Mouse (Mus musculus): ENCODE data around the gene Ankrd17. TPM values are rescaled to one million over a fixed set of nuclear protein-coding genes. Genes with fewer than 3 reads are reported as not detected.

Ankrd17 gene
- polyA plus RNA-seq, 1 experiment from 2014 or later, result 28.7 TPM

GRCm38 (mm10) chr5:90222937-90223336, 143.4 kb downstream of the Ankrd17 start:
- WGBS, result 37% methylated on average over 3 of the region's 3 CpGs
- H3K27me3 ChIP-seq (ENCODE audit: control insufficient read depth, insufficient read depth, low read length), result no peaks in the 10 kb centered on the region
- peaks cover 2% of the 10 kb centered on the region; the same call in 1 of the 2 replicates for H3K36me3 ChIP-seq (ENCODE audit: control insufficient read depth, insufficient read depth, low read length)
- no peak for DNase-seq (ENCODE audit: low spot score)
- H3K27ac ChIP-seq (ENCODE audit: low read depth, low read length), result no peak overlapping the region
- peak overlapping the region; percentile 81 for H3K9ac ChIP-seq (ENCODE audit: low read length)
- H3K4me3 ChIP-seq (ENCODE audit: low read depth, low read length), result peak overlapping the region; percentile 80
- peak overlapping the region; percentile 64 for H3K4me2 ChIP-seq (ENCODE audit: low read depth)
- H3K4me1 ChIP-seq (ENCODE audit: control insufficient read depth, insufficient read depth, low read length), result no peaks in the 10 kb centered on the region; the same call in 1 of the 2 replicates
- no peaks in the 10 kb centered on the region for H3K9me3 ChIP-seq (ENCODE audit: control insufficient read depth, low read length)
- ATAC-seq (ENCODE audit: insufficient read depth, low FRiP score, low TSS enrichment), result no peak

DNA sequence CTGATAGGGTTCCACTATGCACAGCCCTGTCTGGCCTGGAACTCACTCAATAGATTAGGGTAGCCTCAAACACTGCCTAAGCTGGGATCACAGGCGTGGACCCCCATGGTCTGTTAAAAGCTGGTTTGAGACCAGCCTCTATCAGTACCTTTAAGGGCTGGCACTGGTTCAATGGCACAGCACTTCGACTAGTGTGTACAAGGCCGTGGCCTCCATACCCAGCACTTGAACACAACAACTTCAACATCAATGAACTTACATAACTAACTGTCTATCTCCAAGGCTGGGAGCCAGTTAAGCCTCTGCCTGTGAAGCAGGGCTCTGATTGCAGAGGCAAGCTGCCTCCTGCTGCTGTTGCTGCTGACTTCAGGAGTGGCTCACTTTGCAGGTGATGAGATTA, 148.6 kb downstream of the Ankrd17 start:
- H3K4me2 ChIP-seq (ENCODE audit: low read depth), result no peak overlapping the region
- 94% methylated on average over 3 of the region's 3 CpGs for WGBS
- peaks cover 2% of the 10 kb centered on the region; the same call in 1 of the 2 replicates for H3K36me3 ChIP-seq (ENCODE audit: control insufficient read depth, insufficient read depth, low read length)
- DNase-seq (ENCODE audit: low spot score) (no peak), ATAC-seq (ENCODE audit: insufficient read depth, low FRiP score, low TSS enrichment) (no peak)
- H3K27ac ChIP-seq (ENCODE audit: low read depth, low read length), result no peak overlapping the region
- no peak overlapping the region for H3K4me3 ChIP-seq (ENCODE audit: low read depth, low read length)
- no peaks in the 10 kb centered on the region for H3K9me3 ChIP-seq (ENCODE audit: control insufficient read depth, low read length)
- H3K9ac ChIP-seq (ENCODE audit: low read length), result no peak overlapping the region
- H3K27me3 ChIP-seq (ENCODE audit: control insufficient read depth, insufficient read depth, low read length), result no peaks in the 10 kb centered on the region
- H3K4me1 ChIP-seq (ENCODE audit: control insufficient read depth, insufficient read depth, low read length), result no peaks in the 10 kb centered on the region; the same call in 1 of the 2 replicates

DNA sequence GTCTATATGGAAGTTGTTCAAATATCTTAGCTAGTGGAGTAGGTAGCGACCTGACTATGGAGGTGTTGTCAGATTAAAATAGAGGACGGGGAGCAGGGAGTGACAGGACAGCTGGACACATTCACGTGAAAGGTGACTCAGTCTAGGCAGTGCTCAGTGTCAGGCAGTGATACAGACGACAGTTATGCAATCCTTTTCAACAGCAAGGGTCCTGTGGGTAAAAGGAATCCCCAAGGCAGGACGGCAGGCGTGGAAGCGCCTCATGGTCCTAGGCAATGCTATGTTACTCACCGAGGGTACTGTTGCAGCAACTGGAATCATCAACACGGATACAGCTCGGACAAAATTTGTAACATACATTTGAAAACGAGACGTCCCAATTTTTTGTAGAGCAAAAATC, 149.2 kb downstream of the Ankrd17 start:
- DNase-seq (ENCODE audit: low spot score), result no peak
- no peak for ATAC-seq (ENCODE audit: insufficient read depth, low FRiP score, low TSS enrichment)
- Histone ChIP-seq H3K4me3 (ENCODE audit: low read depth, low read length) (no peak overlapping the region), H3K27ac (ENCODE audit: low read depth, low read length) (no peak overlapping the region), H3K9ac (ENCODE audit: low read length) (no peak overlapping the region), H3K36me3 (ENCODE audit: control insufficient read depth, insufficient read depth, low read length) (peaks cover 2% of the 10 kb centered on the region; the same call in 1 of the 2 replicates), H3K9me3 (ENCODE audit: control insufficient read depth, low read length) (no peaks in the 10 kb centered on the region), H3K4me2 (ENCODE audit: low read depth) (no peak overlapping the region), H3K27me3 (ENCODE audit: control insufficient read depth, insufficient read depth, low read length) (no peaks in the 10 kb centered on the region), H3K4me1 (ENCODE audit: control insufficient read depth, insufficient read depth, low read length) (no peaks in the 10 kb centered on the region)
- 95% methylated on average over 12 of the region's 12 CpGs for WGBS

- Histone ChIP-seq H3K36me3 (ENCODE audit: control insufficient read depth, insufficient read depth, low read length) (peaks cover 2% of the 10 kb centered on the region; the same call in 1 of the 2 replicates), H3K27me3 (ENCODE audit: control insufficient read depth, insufficient read depth, low read length) (no peaks in the 10 kb centered on the region), H3K9ac (ENCODE audit: low read length) (no peak overlapping the region), H3K4me1 (ENCODE audit: control insufficient read depth, insufficient read depth, low read length) (no peaks in the 10 kb centered on the region), H3K4me3 (ENCODE audit: low read depth, low read length) (no peak overlapping the region), H3K27ac (ENCODE audit: low read depth, low read length) (no peak overlapping the region), H3K9me3 (ENCODE audit: control insufficient read depth, low read length) (no peaks in the 10 kb centered on the region), H3K4me2 (ENCODE audit: low read depth) (no peak overlapping the region)
- DNase-seq (ENCODE audit: low spot score), result no peak
- ATAC-seq (ENCODE audit: insufficient read depth, low FRiP score, low TSS enrichment), result no peak
- WGBS, result 96% methylated on average over 12 of the region's 12 CpGs
Measured at GRCm38 (mm10) chr5:90213356-90213755, 153.0 kb downstream of the Ankrd17 start.

GRCm38 (mm10) chr5:90203168-90203567, 163.2 kb downstream of the Ankrd17 start:
- Histone ChIP-seq H3K9ac (ENCODE audit: low read length) (no peak overlapping the region), H3K27ac (ENCODE audit: low read depth, low read length) (no peak overlapping the region), H3K27me3 (ENCODE audit: control insufficient read depth, insufficient read depth, low read length) (no peaks in the 10 kb centered on the region), H3K4me3 (ENCODE audit: low read depth, low read length) (no peak overlapping the region), H3K4me2 (ENCODE audit: low read depth) (no peak overlapping the region), H3K4me1 (ENCODE audit: control insufficient read depth, insufficient read depth, low read length) (no peaks in the 10 kb centered on the region), H3K9me3 (ENCODE audit: control insufficient read depth, low read length) (no peaks in the 10 kb centered on the region), H3K36me3 (ENCODE audit: control insufficient read depth, insufficient read depth, low read length) (no peaks in the 10 kb centered on the region)
- DNase-seq (ENCODE audit: low spot score) (no peak), ATAC-seq (ENCODE audit: insufficient read depth, low FRiP score, low TSS enrichment) (0 out of 2 replicates have a peak, but pooled peaks have one; percentile 48)
- 21% methylated on average over 5 of the region's 5 CpGs for WGBS

GRCm38 (mm10) chr5:90202447-90203117, 163.8 kb downstream of the Ankrd17 start:
- Histone ChIP-seq H3K4me3 (ENCODE audit: low read depth, low read length) (no peak overlapping the region), H3K36me3 (ENCODE audit: control insufficient read depth, insufficient read depth, low read length) (no peaks in the 10 kb centered on the region), H3K4me2 (ENCODE audit: low read depth) (no peak overlapping the region), H3K27me3 (ENCODE audit: control insufficient read depth, insufficient read depth, low read length) (no peaks in the 10 kb centered on the region), H3K9me3 (ENCODE audit: control insufficient read depth, low read length) (no peaks in the 10 kb centered on the region), H3K4me1 (ENCODE audit: control insufficient read depth, insufficient read depth, low read length) (no peaks in the 10 kb centered on the region), H3K9ac (ENCODE audit: low read length) (no peak overlapping the region), H3K27ac (ENCODE audit: low read depth, low read length) (no peak overlapping the region)
- WGBS, result 86% methylated on average over 9 of the region's 9 CpGs
- DNase-seq (ENCODE audit: low spot score) (no peak), ATAC-seq (ENCODE audit: insufficient read depth, low FRiP score, low TSS enrichment) (no peak)

- DNase-seq (ENCODE audit: low spot score) (no peak), ATAC-seq (ENCODE audit: insufficient read depth, low FRiP score, low TSS enrichment) (no peak)
- Histone ChIP-seq H3K4me2 (ENCODE audit: low read depth) (no peak overlapping the region), H3K4me1 (ENCODE audit: control insufficient read depth, insufficient read depth, low read length) (no peaks in the 10 kb centered on the region), H3K27ac (ENCODE audit: low read depth, low read length) (no peak overlapping the region), H3K9ac (ENCODE audit: low read length) (no peak overlapping the region), H3K4me3 (ENCODE audit: low read depth, low read length) (no peak overlapping the region), H3K9me3 (ENCODE audit: control insufficient read depth, low read length) (no peaks in the 10 kb centered on the region), H3K36me3 (ENCODE audit: control insufficient read depth, insufficient read depth, low read length) (no peaks in the 10 kb centered on the region), H3K27me3 (ENCODE audit: control insufficient read depth, insufficient read depth, low read length) (no peaks in the 10 kb centered on the region)
- 65% methylated on average over 16 of the region's 16 CpGs for WGBS
Measured at GRCm38 (mm10) chr5:90199922-90200632, 166.3 kb downstream of the Ankrd17 start.

DNA sequence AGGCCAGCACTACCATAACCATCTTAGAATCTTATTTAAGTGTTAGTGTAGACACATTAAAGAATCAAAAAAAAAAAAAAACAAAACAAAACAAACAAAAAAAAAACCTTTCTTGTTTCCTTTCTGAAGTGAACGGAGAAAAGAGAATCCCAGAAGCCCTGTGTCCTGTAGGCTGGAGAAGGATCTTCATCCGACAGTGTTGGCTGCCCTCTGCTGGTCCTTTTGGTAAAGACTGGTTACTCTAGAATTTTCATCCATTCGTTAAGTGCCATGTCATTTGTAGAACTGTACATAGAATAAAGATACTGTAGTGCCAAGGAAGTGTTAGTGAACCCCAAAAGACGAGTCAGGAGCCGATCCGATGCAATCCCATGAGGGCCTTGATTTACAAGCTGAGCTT, 171.5 kb downstream of the Ankrd17 start:
- DNase-seq (ENCODE audit: low spot score) (peak; percentile 57), ATAC-seq (ENCODE audit: insufficient read depth, low FRiP score, low TSS enrichment) (0 out of 2 replicates have a peak, but pooled peaks have one; percentile 27)
- Histone ChIP-seq H3K9me3 (ENCODE audit: control insufficient read depth, low read length) (no peaks in the 10 kb centered on the region), H3K36me3 (ENCODE audit: control insufficient read depth, insufficient read depth, low read length) (no peaks in the 10 kb centered on the region), H3K27me3 (ENCODE audit: control insufficient read depth, insufficient read depth, low read length) (no peaks in the 10 kb centered on the region), H3K4me3 (ENCODE audit: low read depth, low read length) (no peak overlapping the region), H3K27ac (ENCODE audit: low read depth, low read length) (no peak overlapping the region), H3K4me2 (ENCODE audit: low read depth) (no peak overlapping the region), H3K4me1 (ENCODE audit: control insufficient read depth, insufficient read depth, low read length) (no peaks in the 10 kb centered on the region), H3K9ac (ENCODE audit: low read length) (no peak overlapping the region)
- 31% methylated on average over 6 of the region's 6 CpGs for WGBS

GRCm38 (mm10) chr5:90182782-90183181, 183.6 kb downstream of the Ankrd17 start:
- Histone ChIP-seq H3K4me3 (ENCODE audit: low read depth, low read length) (no peak overlapping the region), H3K4me1 (ENCODE audit: control insufficient read depth, insufficient read depth, low read length) (no peaks in the 10 kb centered on the region), H3K4me2 (ENCODE audit: low read depth) (no peak overlapping the region), H3K36me3 (ENCODE audit: control insufficient read depth, insufficient read depth, low read length) (no peaks in the 10 kb centered on the region), H3K9ac (ENCODE audit: low read length) (no peak overlapping the region), H3K27ac (ENCODE audit: low read depth, low read length) (no peak overlapping the region), H3K9me3 (ENCODE audit: control insufficient read depth, low read length) (no peaks in the 10 kb centered on the region), H3K27me3 (ENCODE audit: control insufficient read depth, insufficient read depth, low read length) (no peaks in the 10 kb centered on the region)
- 69% methylated on average over 5 of the region's 5 CpGs for WGBS
- DNase-seq (ENCODE audit: low spot score) (no peak), ATAC-seq (ENCODE audit: insufficient read depth, low FRiP score, low TSS enrichment) (no peak)

Measured in neural tube, embryonic 11.5 days (tissue).